Mouse (Mus musculus) kidney, postnatal 36 days (tissue): Measurements from ENCODE around the gene Napb.

ENCODE experiments used
- DNase-seq, 2 experiments: peaks; one replicate each; pipeline ENCODE4 v3.0.0; 2021 to 2022; ENCODE audit warnings: mixed read lengths in 2 of 2

The Napb gene

GRCm38 (mm10) chr2:148686862-148687261 lies 45.4 kb downstream of the Napb start:
- no peak for DNase-seq

GRCm38 (mm10) chr2:148685709-148686108 lies 46.6 kb downstream of the Napb start:
- DNase-seq = no peak

- DNase-seq = no peak
Measured at GRCm38 (mm10) chr2:148684972-148685371, 47.3 kb downstream of the Napb start.

GRCm38 (mm10) chr2:148683031-148683430 lies 49.2 kb downstream of the Napb start:
- no peak for DNase-seq

GRCm38 (mm10) chr2:148681461-148681891 lies 50.8 kb downstream of the Napb start:
- DNase-seq = peak; percentile 37 to 66

GRCm38 (mm10) chr2:148680775-148681291 lies 51.4 kb downstream of the Napb start, which contains the start of gene Gzf1:
Gene Gzf1, plus strand, starts transcription at chr2:148681023.
- DNase-seq = peak; percentile 100

- peak; percentile 73 to 86 for DNase-seq
Measured at GRCm38 (mm10) chr2:148679346-148679745, 52.9 kb downstream of the Napb start.

GRCm38 (mm10) chr2:148677801-148678200 lies 54.5 kb downstream of the Napb start:
- DNase-seq = peak; percentile 63 to 72

GRCm38 (mm10) chr2:148672199-148673096 lies 59.8 kb downstream of the Napb start, which contains the start of gene Nxt1:
Gene Nxt1, plus strand, starts transcription at chr2:148672601.
- peak; percentile 99 for DNase-seq

- DNase-seq = no peak
Measured at GRCm38 (mm10) chr2:148663458-148663857, 68.8 kb downstream of the Napb start.

GRCm38 (mm10) chr2:148654961-148655360 lies 77.3 kb downstream of the Napb start:
- peak; percentile 64 to 85 for DNase-seq

- DNase-seq = no peak
Measured at GRCm38 (mm10) chr2:148650587-148651357, 81.5 kb downstream of the Napb start.

GRCm38 (mm10) chr2:148644421-148645000 lies 87.8 kb downstream of the Napb start:
- DNase-seq = no peak
